Mouse (Mus musculus) lung, postnatal 10 days (tissue): ENCODE results near the gene Rsph9.

Source experiments
- DNase-seq: peaks from one replicate; pipeline ENCODE4 v3.0.0; 2021

Gene Rsph9

GRCm38 (mm10) chr17:46143578-46144423 lies at the start of gene Rsph9:
Rsph9 (minus strand) TSS chr17:46144216.
- peak; percentile 96 for DNase-seq

- DNase-seq: no peak
Measured at GRCm38 (mm10) chr17:46188829-46189228, 44.8 kb upstream of the Rsph9 start.

- peak; percentile 38 for DNase-seq
Measured at GRCm38 (mm10) chr17:46182273-46182672, 38.3 kb upstream of the Rsph9 start.

- peak; percentile 57 for DNase-seq
Measured at GRCm38 (mm10) chr17:46170538-46170937, 26.5 kb upstream of the Rsph9 start.

- DNase-seq: no peak
Measured at GRCm38 (mm10) chr17:46168768-46169167, 24.8 kb upstream of the Rsph9 start.

GRCm38 (mm10) chr17:46168318-46168717 lies 24.3 kb upstream of the Rsph9 start:
- peak; percentile 32 for DNase-seq

GRCm38 (mm10) chr17:46167014-46167413 lies 23.0 kb upstream of the Rsph9 start:
- peak; percentile 36 for DNase-seq

GRCm38 (mm10) chr17:46166270-46166669 lies 22.3 kb upstream of the Rsph9 start:
- DNase-seq: peak; percentile 27

GRCm38 (mm10) chr17:46165460-46165859 lies 21.4 kb upstream of the Rsph9 start:
- no peak for DNase-seq

GRCm38 (mm10) chr17:46164791-46165190 lies 20.8 kb upstream of the Rsph9 start:
- no peak for DNase-seq

GRCm38 (mm10) chr17:46164301-46164700 lies 20.3 kb upstream of the Rsph9 start:
- no peak for DNase-seq

- peak; percentile 81 for DNase-seq
Measured at GRCm38 (mm10) chr17:46162951-46163421, 19.0 kb upstream of the Rsph9 start.

GRCm38 (mm10) chr17:46162551-46162950 lies 18.5 kb upstream of the Rsph9 start:
- DNase-seq: no peak

- no peak for DNase-seq
Measured at GRCm38 (mm10) chr17:46161710-46162109, 17.7 kb upstream of the Rsph9 start.

GRCm38 (mm10) chr17:46161179-46161578 lies 17.2 kb upstream of the Rsph9 start:
- peak; percentile 68 for DNase-seq

- DNase-seq: peak; percentile 99
Measured at GRCm38 (mm10) chr17:46160686-46161085, 16.7 kb upstream of the Rsph9 start, which contains the start of gene Gtpbp2. Gtpbp2 (plus strand) TSS chr17:46161032.

- DNase-seq: peak; percentile 98
Measured at GRCm38 (mm10) chr17:46160090-46160662, 16.2 kb upstream of the Rsph9 start.

GRCm38 (mm10) chr17:46159236-46159635 lies 15.2 kb upstream of the Rsph9 start:
- no peak for DNase-seq

- no peak for DNase-seq
Measured at GRCm38 (mm10) chr17:46157131-46157530, 13.1 kb upstream of the Rsph9 start.

- DNase-seq: no peak
Measured at GRCm38 (mm10) chr17:46156680-46157079, 12.7 kb upstream of the Rsph9 start.

- DNase-seq: no peak
Measured at GRCm38 (mm10) chr17:46154336-46154735, 10.3 kb upstream of the Rsph9 start.

- DNase-seq: peak; percentile 97
Measured at GRCm38 (mm10) chr17:46152847-46153782, 9.1 kb upstream of the Rsph9 start, which contains the start of gene Mad2l1bp. Mad2l1bp (minus strand) TSS chr17:46153553.

- no peak for DNase-seq
Measured at GRCm38 (mm10) chr17:46139872-46140271, 4.1 kb downstream of the Rsph9 start.
